Mouse (Mus musculus): ENCODE data around the gene Gcn1l1. TPM values are rescaled to one million over a fixed set of nuclear protein-coding genes. Genes with fewer than 3 reads are reported as not detected.
A peak's percentile ranks its signal among the peaks of the same experiment; 100 is the strongest.
"Not testable (repeated sequence)": the region's sequence is repeated elsewhere in the genome, so short reads cannot be mapped to it uniquely, and the experiment has no call there.

Gcn1l1 gene
- polyA plus RNA-seq, 1 experiment, result 42.2 TPM

DNA sequence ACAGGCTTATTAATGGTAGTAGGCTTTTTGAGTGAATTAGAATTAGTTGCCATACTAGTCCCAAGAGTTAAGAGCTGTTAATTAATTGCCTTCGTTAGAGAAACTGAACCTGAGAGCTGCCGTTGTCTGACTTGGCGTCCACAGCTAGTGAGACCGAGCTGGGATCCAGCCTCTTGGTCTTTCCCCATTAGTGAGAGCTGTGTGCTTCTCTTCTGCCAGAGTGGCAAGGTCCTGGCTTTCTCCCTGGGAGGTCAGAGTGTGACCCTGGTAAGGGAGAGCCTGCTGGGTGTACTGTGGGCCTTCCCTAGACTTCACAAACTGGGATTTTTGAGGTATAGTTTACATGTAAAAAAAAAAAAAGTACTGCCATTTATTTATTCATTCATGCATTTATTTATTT lies 4.7 kb downstream of the Gcn1l1 start:
- no peak for TF ChIP-seq CTCF (conservative IDR thresholded peaks at IDR 0.05; ENCODE audit: insufficient read depth, insufficient read length, low read depth, low read length)
- peak overlapping the region; percentile 96 for H3K27ac ChIP-seq (ENCODE audit: insufficient read depth, low read depth, low read length)
- 59% methylated on average over 4 of the region's 4 CpGs for WGBS

DNA sequence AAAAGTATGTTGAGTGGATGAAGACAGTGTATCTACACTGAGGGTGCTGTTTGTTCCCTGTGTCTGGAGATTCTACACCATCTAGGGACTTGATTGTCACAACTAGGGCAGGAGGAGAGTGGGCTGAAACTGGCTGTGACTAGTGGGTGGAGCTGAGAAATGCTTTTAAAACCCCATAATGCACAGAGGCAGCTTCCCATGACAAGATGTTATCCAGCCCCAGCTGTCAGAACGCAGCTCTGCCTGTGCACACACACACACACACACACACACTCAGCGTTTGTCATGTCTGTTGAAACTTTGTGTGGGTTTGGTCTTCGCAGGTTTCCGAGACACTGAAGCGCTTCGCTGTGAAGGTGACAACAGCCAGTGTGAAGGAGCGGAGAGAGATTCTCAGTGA lies 6.0 kb downstream of the Gcn1l1 start:
- no peaks in the 10 kb centered on the region for H3K27me3 ChIP-seq (replicated peaks; ENCODE audit: control insufficient read depth, insufficient read depth, low read length)
- DNase-seq, result no peak
- peaks cover 52% of the 10 kb centered on the region for H3K4me1 ChIP-seq (ENCODE audit: control insufficient read depth, insufficient read depth, low read length)
- WGBS, result 87% methylated on average over 7 of the region's 7 CpGs
- TF ChIP-seq CTCF (conservative IDR thresholded peaks at IDR 0.05; ENCODE audit: insufficient read depth, insufficient read length, low read depth, low read length) (no peak), POLR2A (IDR thresholded peaks at IDR 0.05; ENCODE audit: low read depth, low read length) (no peak)
- no peak overlapping the region for H3K27ac ChIP-seq (ENCODE audit: insufficient read depth, low read depth, low read length)
- H3K36me3 ChIP-seq (ENCODE audit: control insufficient read depth, insufficient read depth, low read length), result no peaks in the 10 kb centered on the region
- no peak overlapping the region for H3K4me3 ChIP-seq (ENCODE audit: insufficient read depth, low read depth, low read length)

More for the DNA sequence above, 4.7 kb downstream of the Gcn1l1 start:
- Histone ChIP-seq H3K4me3 (ENCODE audit: insufficient read depth, low read depth, low read length) (no peak overlapping the region), H3K27me3 (replicated peaks; ENCODE audit: control insufficient read depth, insufficient read depth, low read length) (no peaks in the 10 kb centered on the region), H3K4me1 (ENCODE audit: control insufficient read depth, insufficient read depth, low read length) (peaks cover 53% of the 10 kb centered on the region), H3K36me3 (ENCODE audit: control insufficient read depth, insufficient read depth, low read length) (no peaks in the 10 kb centered on the region)
- peak; percentile 58 for DNase-seq

DNA sequence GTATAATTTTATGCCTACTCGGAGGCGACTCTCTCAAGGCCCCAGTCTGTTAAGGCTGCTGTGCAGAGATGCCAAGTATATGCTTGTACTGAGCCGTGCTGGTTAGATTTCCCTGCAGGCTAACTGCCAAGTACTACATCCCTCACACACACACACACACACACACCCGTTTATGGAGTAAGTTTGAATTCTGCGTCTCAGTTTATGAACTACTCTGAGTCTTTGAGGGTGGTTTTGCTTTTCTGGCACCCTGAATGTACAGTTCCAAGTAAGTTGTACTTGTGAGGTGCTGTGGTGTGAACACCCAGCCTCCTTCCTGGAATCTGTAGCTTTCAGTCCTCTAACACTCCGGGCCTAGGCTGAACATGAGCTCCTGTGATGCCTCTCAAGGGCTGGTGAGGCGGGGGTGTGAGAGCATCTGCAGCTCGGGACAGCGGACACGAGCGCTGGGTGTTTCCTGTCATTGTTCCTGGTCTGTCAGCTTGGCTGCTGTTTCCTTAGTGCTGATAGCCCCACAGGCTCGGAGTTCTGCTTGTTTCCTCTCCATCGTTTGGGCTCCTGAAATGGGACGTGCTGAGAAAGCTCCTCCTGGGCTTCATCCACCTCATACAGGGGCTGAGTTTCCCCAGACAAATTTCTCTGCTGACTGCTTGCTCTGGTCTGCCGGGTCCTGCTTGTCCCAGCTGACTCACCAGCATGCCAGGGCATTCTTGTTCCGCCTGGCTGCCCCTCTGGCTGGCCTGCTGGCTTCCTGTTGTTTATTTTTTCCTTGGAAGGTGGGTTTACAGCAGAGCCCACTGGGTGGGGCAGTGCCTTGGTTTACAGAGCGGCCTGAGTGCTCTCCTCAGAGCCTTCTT lies 7.9 kb downstream of the Gcn1l1 start:
- Histone ChIP-seq H3K27ac (ENCODE audit: insufficient read depth, low read depth, low read length) (peak overlapping the region; percentile 86), H3K4me3 (ENCODE audit: insufficient read depth, low read depth, low read length) (no peak overlapping the region), H3K36me3 (ENCODE audit: control insufficient read depth, insufficient read depth, low read length) (no peaks in the 10 kb centered on the region), H3K27me3 (replicated peaks; ENCODE audit: control insufficient read depth, insufficient read depth, low read length) (no peaks in the 10 kb centered on the region), H3K4me1 (ENCODE audit: control insufficient read depth, insufficient read depth, low read length) (peaks cover 44% of the 10 kb centered on the region)
- TF ChIP-seq CTCF (conservative IDR thresholded peaks at IDR 0.05; ENCODE audit: insufficient read depth, insufficient read length, low read depth, low read length), result no peak
- TF ChIP-seq POLR2A (IDR thresholded peaks at IDR 0.05; ENCODE audit: low read depth, low read length), result no peak
- peak; percentile 90 for DNase-seq
- WGBS, result 7% methylated on average over 17 of the region's 17 CpGs

DNA sequence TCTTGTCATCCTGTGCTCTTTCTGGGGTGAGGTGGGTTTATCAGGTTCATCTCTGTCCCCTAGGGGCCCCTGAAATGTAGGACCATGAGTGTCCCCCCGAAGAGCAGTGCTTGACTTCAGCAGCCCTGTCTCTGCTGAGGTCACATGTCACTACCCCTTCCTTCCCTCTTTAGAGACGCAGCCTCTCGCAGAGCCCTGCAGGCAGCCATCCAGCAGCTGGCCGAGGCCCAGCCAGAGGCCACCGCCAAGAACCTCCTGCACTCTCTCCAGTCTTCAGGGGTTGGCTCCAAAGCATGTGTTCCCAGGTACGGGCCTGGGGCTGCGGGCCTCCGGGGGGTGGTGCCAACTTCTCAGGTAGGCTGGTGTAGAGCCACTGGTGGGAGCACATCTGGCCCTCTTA lies 9.9 kb downstream of the Gcn1l1 start:
- Histone ChIP-seq H3K36me3 (ENCODE audit: control insufficient read depth, insufficient read depth, low read length) (no peaks in the 10 kb centered on the region; the same call in 1 of the 2 replicates), H3K4me3 (ENCODE audit: insufficient read depth, low read depth, low read length) (no peak overlapping the region), H3K27ac (ENCODE audit: insufficient read depth, low read depth, low read length) (peak overlapping the region; percentile 58), H3K4me1 (ENCODE audit: control insufficient read depth, insufficient read depth, low read length) (peaks cover 26% of the 10 kb centered on the region; the same call in 1 of the 2 replicates), H3K27me3 (replicated peaks; ENCODE audit: control insufficient read depth, insufficient read depth, low read length) (no peaks in the 10 kb centered on the region)
- TF ChIP-seq CTCF (conservative IDR thresholded peaks at IDR 0.05; ENCODE audit: insufficient read depth, insufficient read length, low read depth, low read length) (no peak), POLR2A (IDR thresholded peaks at IDR 0.05; ENCODE audit: low read depth, low read length) (no peak)
- 12% methylated on average over 8 of the region's 8 CpGs for WGBS
- DNase-seq, result peak; percentile 86

DNA sequence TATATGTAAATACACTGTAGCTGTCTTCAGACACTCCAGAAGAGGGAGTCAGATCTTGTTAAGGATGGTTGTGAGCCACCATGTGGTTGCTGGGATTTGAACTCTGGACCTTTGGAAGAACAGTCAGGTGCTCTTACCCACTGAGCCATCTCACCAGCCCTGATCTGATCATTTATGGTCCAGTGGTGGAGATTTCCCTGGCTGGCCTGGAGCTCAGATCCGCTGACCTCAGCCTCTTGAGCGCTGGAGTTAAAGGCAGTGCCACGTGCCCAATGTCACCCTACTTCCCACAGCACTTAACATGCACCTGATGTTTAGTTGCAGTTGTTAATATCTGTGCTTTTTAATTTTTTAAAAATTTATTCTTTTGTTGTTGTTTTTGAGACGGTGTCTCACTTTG lies 12.6 kb downstream of the Gcn1l1 start:
- H3K4me1 ChIP-seq (ENCODE audit: control insufficient read depth, insufficient read depth, low read length), result peaks cover 21% of the 10 kb centered on the region; the same call in 1 of the 2 replicates
- H3K36me3 ChIP-seq (ENCODE audit: control insufficient read depth, insufficient read depth, low read length); H3K27ac ChIP-seq (ENCODE audit: insufficient read depth, low read depth, low read length); H3K27me3 ChIP-seq (replicated peaks; ENCODE audit: control insufficient read depth, insufficient read depth, low read length); H3K4me3 ChIP-seq (ENCODE audit: insufficient read depth, low read depth, low read length): not testable (repeated sequence)
- DNase-seq, result peak; percentile 67
- WGBS, result 65% methylated on average over 4 of the region's 4 CpGs

DNA sequence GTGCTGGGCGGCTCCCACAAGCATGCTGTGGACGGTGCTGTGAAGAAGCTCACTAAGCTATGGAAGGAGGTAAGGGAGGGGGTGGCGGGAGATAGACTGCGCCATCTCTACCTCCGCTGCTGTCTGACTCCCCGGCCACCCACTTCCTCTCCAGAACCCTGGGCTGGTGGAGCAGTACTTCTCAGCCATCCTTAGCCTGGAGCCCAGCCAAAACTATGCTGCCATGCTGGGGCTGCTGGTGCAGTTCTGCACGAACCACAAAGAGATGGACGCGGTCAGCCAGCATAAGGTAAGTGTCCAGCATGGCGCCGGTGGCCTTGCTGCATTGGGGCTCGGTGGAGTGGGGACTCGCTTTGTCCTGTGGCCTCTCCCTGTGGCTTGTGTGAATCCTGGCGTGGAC lies 13.9 kb downstream of the Gcn1l1 start:
- H3K27ac ChIP-seq (ENCODE audit: insufficient read depth, low read depth, low read length), result no peak overlapping the region
- WGBS, result 86% methylated on average over 14 of the region's 14 CpGs
- peaks cover 10% of the 10 kb centered on the region; the same call in 1 of the 2 replicates for H3K4me1 ChIP-seq (ENCODE audit: control insufficient read depth, insufficient read depth, low read length)
- H3K4me3 ChIP-seq (ENCODE audit: insufficient read depth, low read depth, low read length), result no peak overlapping the region
- no peak for DNase-seq
- H3K27me3 ChIP-seq (replicated peaks; ENCODE audit: control insufficient read depth, insufficient read depth, low read length), result no peaks in the 10 kb centered on the region
- no peak for TF ChIP-seq CTCF (conservative IDR thresholded peaks at IDR 0.05; ENCODE audit: insufficient read depth, insufficient read length, low read depth, low read length)
- no peak for TF ChIP-seq POLR2A (IDR thresholded peaks at IDR 0.05; ENCODE audit: low read depth, low read length)
- H3K36me3 ChIP-seq (ENCODE audit: control insufficient read depth, insufficient read depth, low read length), result peaks cover 9% of the 10 kb centered on the region

DNA sequence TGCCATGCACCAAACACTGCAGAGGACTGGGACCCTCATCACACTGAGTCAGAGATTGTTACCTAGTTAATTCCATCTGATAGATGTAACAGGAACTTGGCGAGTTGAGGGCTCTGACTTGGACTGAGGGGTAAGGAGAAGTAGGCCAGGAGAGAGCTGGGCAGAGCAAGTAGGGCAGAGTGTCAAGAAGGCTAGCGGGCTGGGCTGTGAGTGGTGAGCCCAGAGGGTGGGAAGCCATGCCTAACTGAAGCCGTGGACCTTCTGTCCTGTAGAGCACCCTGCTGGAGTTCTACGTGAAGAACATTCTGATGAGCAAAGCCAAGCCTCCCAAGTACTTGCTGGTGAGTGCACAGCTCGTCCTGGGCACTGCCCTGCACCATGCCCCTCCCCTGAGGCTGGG lies 14.3 kb downstream of the Gcn1l1 start:
- H3K36me3 ChIP-seq (ENCODE audit: control insufficient read depth, insufficient read depth, low read length), result peaks cover 9% of the 10 kb centered on the region
- no peak overlapping the region for H3K27ac ChIP-seq (ENCODE audit: insufficient read depth, low read depth, low read length)
- H3K4me3 ChIP-seq (ENCODE audit: insufficient read depth, low read depth, low read length), result no peak overlapping the region
- no peaks in the 10 kb centered on the region for H3K27me3 ChIP-seq (replicated peaks; ENCODE audit: control insufficient read depth, insufficient read depth, low read length)
- no peak for DNase-seq
- 59% methylated on average over 5 of the region's 5 CpGs for WGBS
- H3K4me1 ChIP-seq (ENCODE audit: control insufficient read depth, insufficient read depth, low read length), result peaks cover 6% of the 10 kb centered on the region; the same call in 1 of the 2 replicates
- TF ChIP-seq CTCF (conservative IDR thresholded peaks at IDR 0.05; ENCODE audit: insufficient read depth, insufficient read length, low read depth, low read length) (no peak), POLR2A (IDR thresholded peaks at IDR 0.05; ENCODE audit: low read depth, low read length) (no peak)
